Mouse (Mus musculus) heart, adult 18-20 months (tissue): ENCODE measurements around the gene Vmn1r171. TPM values are rescaled to one million over a fixed set of nuclear protein-coding genes. Genes with fewer than 3 reads are reported as not detected.
"Not testable (repeated sequence)": the region's sequence is repeated elsewhere in the genome, so short reads cannot be mapped to it uniquely, and the experiment has no call there.

ENCODE experiments used
- DNase-seq, 2 experiments: peaks; one replicate each; pipeline ENCODE4 v3.0.0; 2021 to 2022; ENCODE audit warnings: mixed read lengths in 1 of 2
- long read RNA-seq, 2 experiments: library from polyadenylated mRNA; stranded (forward); transcript quantifications; one replicate each; pipeline ENCODE4 v2.0.0; 2021
- total RNA-seq, 2 experiments: library from RNA; stranded (reverse); gene quantifications; 2 replicates each; pipeline ENCODE4 v1.2.3; 2021

Gene Vmn1r171
- total RNA-seq = not detected
- long read RNA-seq, experiment 1 = 0 reads
- long read RNA-seq, experiment 2 = 0 reads

GRCm38 (mm10) chr7:23630422-23630821 lies at the start of gene Vmn1r171:
TSS of gene Vmn1r171 (plus strand) at chr7:23630722.
- no peak for DNase-seq

- not testable (repeated sequence) for DNase-seq
These were observed 24.6 kb upstream of the Vmn1r171 start, which contains the start of gene Vmn1r170 for GRCm38 (mm10) chr7:23605875-23606274. TSS of gene Vmn1r170 (plus strand) at chr7:23606175.

- no peak for DNase-seq
These were observed 27.5 kb downstream of the Vmn1r171 start, which contains the start of gene Vmn1r172 for GRCm38 (mm10) chr7:23658016-23658415. TSS of gene Vmn1r172 (plus strand) at chr7:23658316.

Other genes starting within 250 kb of the Vmn1r171 start
- gene Nlrp5, start 244.8 kb upstream of the Vmn1r171 start, total RNA-seq = not detected
- not detected for gene Vmn1r167, start 123.5 kb upstream of the Vmn1r171 start, total RNA-seq
- gene Vmn1r168, start 91.0 kb upstream of the Vmn1r171 start, total RNA-seq = not detected
- gene Vmn1r169, start 55.2 kb upstream of the Vmn1r171 start, total RNA-seq = not detected
- gene Vmn1r170, start 24.5 kb upstream of the Vmn1r171 start, total RNA-seq = not detected
- not detected for gene Vmn1r172, start 27.6 kb downstream of the Vmn1r171 start, total RNA-seq
- not detected for gene Vmn1r173, start 70.0 kb downstream of the Vmn1r171 start, total RNA-seq
- gene Vmn1r174, start 121.5 kb downstream of the Vmn1r171 start, total RNA-seq = not detected
- gene Vmn1r175, start 179.9 kb downstream of the Vmn1r171 start, total RNA-seq = not detected
- not detected for gene Vmn1r176, start 206.7 kb downstream of the Vmn1r171 start, total RNA-seq
- gene Vmn1r177, start 235.7 kb downstream of the Vmn1r171 start, total RNA-seq = not detected